Mouse (Mus musculus) G1E (cell line): Measurements from ENCODE around the gene Arhgap18.

ENCODE experiments used
- CTCF ChIP-seq: IDR thresholded peaks from 2 replicates; pipeline ENCODE4 v1.5.1; 2012; ENCODE audit warnings: low read depth, low read length, inconsistent platforms, mixed read lengths
- TAL1 ChIP-seq: conservative IDR thresholded peaks from 2 replicates; pipeline ENCODE4 v1.6.1; 2012; ENCODE audit warnings: low read depth, low read length, inconsistent platforms, mixed read lengths

GRCm38 (mm10) chr10:26710458-26711011 is 42.7 kb upstream of the Arhgap18 start:
- TF ChIP-seq CTCF (no peak), TAL1 (no peak)
